Mouse (Mus musculus): ENCODE measurements around the gene Hepacam. TPM values are rescaled to one million over a fixed set of nuclear protein-coding genes. Genes with fewer than 3 reads are reported as not detected.
A peak's percentile ranks its signal among the peaks of the same experiment; 100 is the strongest.

The Hepacam gene
- total RNA-seq, 2 experiments from 2014 or later = 56.9 to 63.7 TPM

DNA sequence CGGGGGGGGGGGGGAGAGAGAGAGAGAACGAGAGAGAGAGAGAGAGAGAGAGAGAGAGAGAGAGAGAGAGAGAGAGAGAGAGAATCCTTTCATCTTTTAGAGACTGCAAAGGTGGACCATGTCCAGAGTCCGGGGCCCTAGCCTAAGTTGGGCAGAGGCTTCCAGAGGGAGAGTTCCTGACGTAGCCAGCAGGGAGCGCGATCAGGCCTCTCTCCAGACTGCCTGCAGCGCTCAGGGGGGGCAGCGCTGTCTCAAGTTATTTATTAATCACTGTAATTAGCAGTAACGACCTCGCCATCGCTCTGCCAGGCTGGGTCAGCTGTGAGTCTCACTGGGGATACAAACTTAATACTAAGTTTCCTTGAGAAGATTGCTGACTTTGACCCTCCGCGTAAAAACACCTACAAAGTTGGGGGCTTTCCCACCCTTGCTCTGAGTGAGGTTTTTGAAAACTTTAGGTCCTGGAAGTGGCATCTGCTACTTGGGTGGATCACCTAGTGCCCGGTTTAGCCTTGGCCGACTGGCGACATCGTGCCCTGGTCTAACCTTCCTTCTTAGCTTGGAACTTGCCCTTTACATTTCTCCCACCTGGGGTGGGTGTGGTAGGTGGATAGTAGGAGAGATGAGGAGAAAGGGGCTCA is 65.0 kb downstream of the Hepacam start:
- peak in 1 of 2 experiments; percentile 70 for DNase-seq (ENCODE audit: low spot score in 2 of 2)
- intact Hi-C loops (cut with DNase I) = loop anchor here (5.0 kb wide), 1 partner anchor 500 kb away; no protein-coding TSS in a partner anchor

DNA sequence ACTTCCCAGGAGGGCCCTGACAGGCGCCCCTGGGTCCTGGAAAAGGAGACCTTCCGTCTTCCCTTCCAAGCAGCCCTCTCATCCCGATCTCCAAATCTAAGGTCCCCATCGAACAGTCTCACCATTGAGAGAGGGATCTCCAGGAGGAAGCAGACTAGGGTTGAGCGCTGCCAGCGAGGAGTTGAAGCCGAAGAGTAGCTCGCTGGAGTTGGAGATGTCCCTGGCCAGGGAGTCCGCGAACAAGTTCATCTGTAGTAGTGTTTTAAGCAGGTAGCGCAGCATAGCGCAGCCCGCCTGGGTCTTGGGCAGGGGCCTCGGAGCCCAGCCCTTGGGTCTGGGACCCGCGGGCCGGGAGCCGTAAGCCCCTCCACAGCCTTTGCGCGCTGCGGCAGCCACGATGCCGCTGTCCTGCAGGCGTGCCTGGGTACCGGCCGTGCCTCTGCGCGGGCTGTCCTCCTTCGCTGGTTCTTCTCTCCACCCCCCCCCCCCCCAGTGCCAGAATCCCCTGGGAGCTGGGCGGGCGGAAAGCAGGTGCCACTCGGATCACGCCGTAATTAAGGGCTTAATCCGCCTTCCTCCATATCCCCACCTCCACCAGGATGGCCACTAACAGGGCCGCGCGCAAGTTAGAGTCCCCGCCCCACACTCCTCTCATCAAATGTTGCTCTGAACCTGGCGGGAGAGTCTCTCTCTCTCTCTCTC is 65.7 kb downstream of the Hepacam start, which contains the start of gene Robo3:
Gene Robo3 (minus strand): TSS at position 527 of the 702 bp plus-strand sequence.
- no peak for DNase-seq (ENCODE audit: low spot score in 2 of 2)
- intact Hi-C loops (cut with DNase I) = loop anchor here (5.0 kb wide), 1 partner anchor 499 kb away; no protein-coding TSS in a partner anchor

DNA sequence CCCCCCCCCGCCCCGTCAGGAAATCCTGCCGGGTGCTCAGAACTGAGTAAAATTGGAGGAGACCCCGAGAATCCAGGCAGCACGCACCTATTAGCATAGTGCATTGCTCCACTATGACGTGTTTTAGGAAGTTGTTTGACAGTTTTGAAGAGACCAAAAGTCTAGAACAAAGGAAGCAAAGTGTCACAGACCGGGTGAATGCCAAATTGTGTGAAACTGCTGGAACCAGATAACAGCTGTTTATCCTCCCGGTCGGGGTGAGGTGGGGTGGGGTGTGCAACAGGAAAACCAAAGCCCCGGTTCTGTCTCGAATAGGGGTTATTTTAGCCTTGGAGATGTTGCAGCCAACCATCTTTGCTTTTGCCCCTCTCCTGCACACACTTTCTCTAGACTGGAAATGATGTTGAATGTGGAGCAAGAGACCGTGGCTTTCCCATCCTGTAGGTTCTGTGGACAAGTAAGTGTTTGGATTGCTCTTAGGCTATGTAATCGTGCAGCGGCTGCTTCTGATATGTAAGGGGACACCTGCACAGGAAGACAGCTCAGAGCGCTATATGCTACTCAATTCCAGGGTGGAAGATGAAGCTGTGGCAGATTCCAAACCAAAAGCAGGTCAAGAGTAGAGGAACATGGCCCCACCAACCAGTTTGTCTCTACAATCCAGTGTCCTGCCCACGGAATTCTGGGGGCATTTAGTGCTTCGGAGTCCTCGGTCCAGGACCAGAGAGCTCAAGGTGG is 66.8 kb downstream of the Hepacam start:
- DNase-seq (ENCODE audit: low spot score in 2 of 2) = no peak
- intact Hi-C loops (cut with DNase I) = loop anchor here (5.0 kb wide), 1 partner anchor 498 kb away; no protein-coding TSS in a partner anchor

DNA sequence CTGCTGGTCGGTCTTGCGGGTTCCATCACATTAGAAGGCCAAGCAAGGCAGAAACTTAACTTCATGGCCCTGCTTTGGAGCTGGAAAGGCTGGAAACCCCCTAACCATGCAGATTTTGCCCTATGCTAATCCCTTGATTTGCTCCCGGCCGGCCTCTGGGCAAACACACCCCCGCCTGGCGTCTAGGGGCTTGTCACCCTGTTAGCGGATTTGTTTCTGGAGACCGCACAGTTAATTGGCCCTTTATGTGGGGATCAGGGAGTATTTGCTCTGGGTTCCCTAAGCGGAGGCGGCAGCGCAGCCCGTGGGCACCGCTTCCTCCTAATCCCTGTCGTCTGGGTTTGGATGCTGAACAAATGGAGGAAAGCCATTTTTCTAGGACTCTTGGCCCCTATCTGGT is 67.8 kb downstream of the Hepacam start:
- intact Hi-C loops (cut with DNase I) = loop anchor here (5.0 kb wide), 1 partner anchor 497 kb away; no protein-coding TSS in a partner anchor
- no peak for DNase-seq (ENCODE audit: low spot score in 2 of 2)

DNA sequence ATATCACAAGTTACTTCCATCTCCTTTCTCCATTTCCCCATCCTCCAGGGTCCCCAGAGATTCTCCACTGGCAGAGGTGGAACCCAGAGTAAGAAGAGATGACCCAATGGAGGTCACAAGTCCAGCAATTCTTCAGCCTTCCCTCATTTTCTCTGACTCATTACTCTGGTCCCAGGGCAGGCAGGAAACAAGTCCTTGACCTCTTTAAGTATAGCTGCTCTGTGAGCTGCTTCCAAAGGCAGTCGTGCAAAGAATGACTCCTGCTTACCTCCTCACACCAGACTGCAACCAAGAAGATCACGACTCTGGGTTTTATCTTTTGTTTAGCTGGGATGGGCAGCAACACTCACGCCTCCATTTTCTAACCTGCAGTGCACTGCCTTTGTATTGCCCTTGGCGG is 68.5 kb downstream of the Hepacam start:
- intact Hi-C loops (cut with DNase I) = no loop called here
- no peak for DNase-seq (ENCODE audit: low spot score in 2 of 2)

Other genes starting within 250 kb of the Hepacam start
- gene Pknox2, start 219.9 kb upstream of the Hepacam start, total RNA-seq (2021) = 10 to 100 TPM; 76.7 to 78.9 TPM
- gene Tmem218, start 159.1 kb upstream of the Hepacam start, total RNA-seq (2021) = 1 to 10 TPM; 8.9 to 9.4 TPM
- 1 to 10 TPM; 1.4 to 2.1 TPM for gene Slc37a2, start 111.6 kb upstream of the Hepacam start, total RNA-seq (2021)
- 1 to 10 TPM; 1.5 to 2.2 TPM for gene Ccdc15, start 18.9 kb upstream of the Hepacam start, total RNA-seq (2021)
- 1 to 10 TPM; 6.7 to 7.3 TPM for gene Robo4, start 34.5 kb downstream of the Hepacam start, total RNA-seq (2021)
- gene Robo3, start 65.9 kb downstream of the Hepacam start, total RNA-seq (2021) = 10 to 100 TPM; 33.4 to 33.6 TPM
- 10 to 100 TPM; 20.9 to 23.0 TPM for gene Msantd2, start 122.0 kb downstream of the Hepacam start, total RNA-seq (2021)
- gene Esam, start 160.7 kb downstream of the Hepacam start, total RNA-seq (2021) = 10 to 100 TPM; 20.2 to 21.6 TPM
- gene Vsig2, start 171.9 kb downstream of the Hepacam start, total RNA-seq (2021) = 1 to 10 TPM; 3.5 to 4.4 TPM
- 1,000 to 10,000 TPM; 2,274 to 2,374 TPM for gene Nrgn, start 185.6 kb downstream of the Hepacam start, total RNA-seq (2021)
- gene Siae, start 188.3 kb downstream of the Hepacam start, total RNA-seq (2021) = 10 to 100 TPM; 20.3 to 24.2 TPM
- gene Spa17, start 246.4 kb downstream of the Hepacam start, total RNA-seq (2021) = 1 to 10 TPM; 1.1 to 1.7 TPM